Mouse (Mus musculus) kidney, postnatal 14 days (tissue): ENCODE results near the gene Tgtp2.
"Not testable (repeated sequence)": the region's sequence is repeated elsewhere in the genome, so short reads cannot be mapped to it uniquely, and the experiment has no call there.

Experiments
- DNase-seq: peaks from one replicate; pipeline ENCODE4 v3.0.0; 2022; ENCODE audit warnings: mixed read lengths

The Tgtp2 gene

DNA sequence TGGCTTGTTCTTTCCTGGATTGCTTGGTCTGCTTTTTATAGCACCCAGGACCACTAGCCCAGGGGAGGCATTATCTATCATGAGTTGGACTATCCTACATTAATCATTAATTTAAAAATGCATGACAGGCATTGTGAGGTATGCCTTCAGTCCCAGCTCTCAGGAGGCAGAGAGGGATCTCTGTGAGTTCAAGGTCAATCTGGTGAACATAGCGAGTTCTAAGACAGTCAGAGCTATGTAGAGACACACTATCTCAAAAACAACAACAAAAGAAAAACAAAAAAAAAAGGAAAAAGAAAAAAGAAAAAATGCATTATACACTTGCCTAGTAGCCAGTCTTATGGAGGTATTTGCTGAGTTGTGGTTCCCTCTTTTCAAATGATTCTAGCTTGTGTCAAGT lies 20.4 kb upstream of the Tgtp2 start:
- DNase-seq = no peak

- no peak for DNase-seq
These were observed 19.8 kb upstream of the Tgtp2 start for GRCm38 (mm10) chr11:49083808-49084207.

DNA sequence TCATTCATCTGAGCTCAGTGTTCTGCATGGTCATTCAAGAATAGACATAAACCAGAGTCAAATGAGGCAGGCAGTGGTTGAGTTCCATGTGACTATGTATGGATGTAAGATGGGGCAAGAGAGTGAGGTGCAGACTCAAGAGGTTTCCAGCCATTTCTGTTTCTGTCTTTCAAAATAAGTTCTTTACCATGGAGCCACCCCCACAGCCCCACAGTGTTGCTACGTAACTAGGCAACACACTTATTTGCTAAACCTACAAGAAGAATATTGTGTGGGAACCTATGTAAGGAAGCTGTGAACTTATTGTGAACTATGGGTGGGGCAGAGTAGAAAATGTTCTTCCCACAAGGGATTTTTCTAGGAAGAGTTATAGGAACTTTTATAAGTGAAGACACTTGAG lies 19.1 kb upstream of the Tgtp2 start:
- no peak for DNase-seq

DNA sequence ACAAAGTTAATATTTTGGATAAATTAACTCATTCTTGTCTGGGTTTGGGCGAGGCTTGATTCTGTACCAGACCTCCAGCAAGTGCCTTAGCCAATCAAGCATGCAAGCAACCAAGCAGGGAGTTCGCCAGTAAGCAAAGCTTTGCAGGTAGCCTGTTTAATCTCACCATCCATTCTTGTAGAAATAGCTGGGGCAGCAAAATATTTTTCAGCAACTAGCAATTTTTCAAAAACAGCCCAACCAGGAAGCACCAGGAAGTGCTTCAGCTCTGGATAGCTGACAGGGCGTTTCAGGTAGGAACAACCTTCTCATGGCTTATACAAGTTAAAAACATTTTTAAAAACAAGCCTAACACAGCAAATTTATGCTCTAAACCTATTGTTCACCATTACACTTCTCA lies 17.9 kb upstream of the Tgtp2 start:
- no peak for DNase-seq

- DNase-seq = no peak
These were observed 17.4 kb upstream of the Tgtp2 start for GRCm38 (mm10) chr11:49081356-49081755.

DNA sequence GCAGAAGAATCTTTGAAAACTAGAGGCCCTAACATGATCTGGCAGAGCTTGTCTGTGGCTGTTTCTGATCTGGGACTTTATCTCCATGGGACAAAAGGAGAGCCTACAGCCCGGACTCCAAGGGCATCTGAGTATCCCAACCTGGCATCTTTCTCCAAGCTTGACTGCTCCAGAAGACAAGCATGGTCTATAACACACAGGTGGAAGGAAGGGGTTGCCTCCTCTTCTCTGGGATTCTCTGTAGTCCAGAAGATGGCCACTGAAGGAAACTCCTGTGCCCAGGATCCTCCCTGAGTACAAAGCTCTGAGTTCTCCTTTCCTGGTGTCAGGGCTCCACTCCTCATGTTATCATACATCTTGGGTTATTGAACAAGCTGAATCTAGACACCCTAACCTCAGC lies 16.6 kb upstream of the Tgtp2 start:
- no peak for DNase-seq

DNA sequence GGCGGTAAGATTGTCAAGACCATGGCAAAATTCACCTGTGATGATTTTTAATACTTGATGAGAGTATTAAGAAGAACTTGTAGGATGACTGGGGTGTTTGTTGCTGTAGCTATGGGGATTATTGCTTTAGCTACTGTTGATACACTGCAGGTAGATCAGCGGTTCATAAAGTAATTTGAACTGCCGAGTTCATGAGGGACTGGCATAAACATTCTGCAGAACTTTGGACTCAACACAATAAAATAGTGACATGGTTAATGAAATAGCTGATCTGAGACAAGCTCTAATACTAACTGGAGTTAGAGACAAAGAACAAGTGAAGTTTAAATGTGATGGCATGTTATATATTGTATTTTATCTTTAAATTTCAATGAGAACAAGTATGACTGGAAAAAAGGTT lies 14.7 kb upstream of the Tgtp2 start:
- DNase-seq = no peak

DNA sequence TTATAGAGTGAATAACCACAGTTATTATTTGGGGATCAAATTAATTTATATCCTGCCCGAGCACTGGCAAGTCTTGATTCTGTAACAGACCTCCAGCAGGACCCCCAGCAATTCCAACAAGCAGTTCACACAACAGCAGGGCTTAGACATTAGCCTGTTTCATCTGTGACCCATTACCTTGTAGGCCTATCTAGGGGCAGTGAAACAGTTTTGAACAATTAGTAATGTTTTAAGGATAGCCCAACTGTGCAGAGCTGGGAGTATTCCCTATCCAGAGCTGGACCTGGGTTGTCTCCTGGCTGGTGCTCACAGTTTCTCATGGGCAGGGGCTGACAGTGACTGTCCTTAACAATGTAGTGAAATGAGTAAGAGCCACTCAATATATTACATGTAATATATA lies 13.0 kb upstream of the Tgtp2 start:
- DNase-seq = no peak

DNA sequence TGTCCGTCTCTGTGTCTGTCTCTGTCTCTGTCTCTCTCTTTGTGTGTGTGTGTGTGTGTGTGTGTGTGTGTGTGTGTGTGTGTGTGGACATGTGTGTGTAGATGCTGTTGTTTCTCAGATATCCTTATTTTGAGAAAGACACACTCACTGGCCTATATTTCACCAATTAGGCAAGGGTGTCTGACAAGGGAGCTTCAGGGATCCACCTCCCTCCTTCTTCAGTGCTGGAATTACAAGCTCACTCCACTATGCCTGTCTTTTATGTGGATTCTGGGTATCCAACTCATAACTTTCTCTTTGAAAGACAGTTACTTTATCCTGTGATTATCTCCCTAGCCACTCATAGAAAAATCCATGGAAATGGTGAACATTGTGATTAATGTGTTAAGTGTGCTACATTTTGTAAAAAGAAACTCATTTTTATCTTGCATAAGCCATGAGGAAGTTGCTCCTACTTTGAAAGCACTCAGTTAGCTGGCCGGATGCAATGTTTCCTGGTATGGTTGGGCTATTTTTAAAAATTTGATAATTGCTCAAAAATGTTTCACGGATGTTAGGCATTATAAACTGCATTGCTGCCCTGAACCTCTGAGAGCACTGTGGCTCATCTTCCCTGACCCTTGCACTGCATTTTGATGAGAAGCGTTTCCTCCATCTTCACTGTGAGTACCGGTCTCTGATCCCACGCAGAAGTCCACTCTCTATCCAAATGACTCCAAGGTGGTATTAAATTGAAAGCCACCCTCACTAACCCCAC lies 12.2 kb upstream of the Tgtp2 start, which contains the start of gene Ifi47:
Gene Ifi47, plus strand, starts transcription at position 587 of the 757 bp plus-strand sequence.
- DNase-seq = peak; percentile 59

DNA sequence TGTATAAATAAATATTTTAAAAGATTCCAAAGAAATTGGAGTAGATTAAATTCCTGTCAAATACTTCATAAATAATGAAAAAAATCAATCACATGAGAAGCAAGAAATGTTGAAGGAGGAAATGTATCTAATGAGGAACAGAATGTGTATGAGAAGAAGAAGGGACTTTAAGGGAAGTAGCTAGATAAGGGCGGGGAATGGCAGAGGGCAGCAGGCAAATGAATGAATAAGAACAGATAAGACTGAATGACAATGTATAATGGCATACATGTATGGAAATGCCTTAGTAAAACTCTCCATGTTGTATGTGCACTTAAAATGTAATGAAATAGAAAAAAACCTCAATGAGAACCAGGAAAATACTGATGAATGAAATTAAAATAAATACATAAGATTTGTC lies 4.4 kb upstream of the Tgtp2 start:
- DNase-seq = no peak

DNA sequence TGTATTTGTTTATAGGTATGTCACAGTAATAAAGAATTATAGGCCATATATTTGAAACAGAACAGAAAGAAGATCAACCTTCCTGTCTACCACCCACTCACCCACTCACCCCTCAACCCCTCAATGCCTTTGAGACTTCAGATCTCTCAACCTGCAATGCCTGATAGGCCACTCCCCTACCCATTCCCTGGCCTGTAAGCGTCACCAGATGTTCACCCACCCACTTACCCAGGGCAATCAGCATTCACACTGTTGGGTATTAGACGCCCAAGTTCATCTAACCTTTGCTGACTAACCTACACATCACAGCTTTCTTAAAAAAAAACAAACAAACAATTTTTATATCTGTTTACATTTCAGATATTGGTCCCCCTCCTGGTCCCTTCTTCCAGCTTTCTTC lies 2.1 kb downstream of the Tgtp2 start:
- DNase-seq = not testable (repeated sequence)

- not testable (repeated sequence) for DNase-seq
These were observed 3.9 kb downstream of the Tgtp2 start for GRCm38 (mm10) chr11:49060061-49060460.

DNA sequence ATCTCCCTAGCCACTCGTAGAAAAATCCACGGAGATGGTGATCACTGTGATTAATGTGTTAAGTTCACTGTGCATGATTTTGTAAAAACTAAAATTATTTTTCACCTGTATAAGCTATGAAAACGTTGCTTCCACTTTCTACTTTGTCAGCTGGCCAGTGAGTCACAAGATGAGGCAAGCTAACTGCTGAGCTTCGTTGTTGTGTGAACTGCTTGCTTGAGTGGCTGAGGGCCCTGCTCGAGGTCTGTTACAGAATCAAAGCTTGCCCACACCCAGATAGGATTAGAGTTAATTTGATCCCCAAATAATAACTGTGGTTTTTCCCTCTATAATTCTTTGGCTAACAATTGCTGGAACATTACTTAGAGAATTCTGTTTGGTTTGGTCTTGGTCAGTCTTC lies 12.1 kb downstream of the Tgtp2 start:
- DNase-seq = not testable (repeated sequence)

DNA sequence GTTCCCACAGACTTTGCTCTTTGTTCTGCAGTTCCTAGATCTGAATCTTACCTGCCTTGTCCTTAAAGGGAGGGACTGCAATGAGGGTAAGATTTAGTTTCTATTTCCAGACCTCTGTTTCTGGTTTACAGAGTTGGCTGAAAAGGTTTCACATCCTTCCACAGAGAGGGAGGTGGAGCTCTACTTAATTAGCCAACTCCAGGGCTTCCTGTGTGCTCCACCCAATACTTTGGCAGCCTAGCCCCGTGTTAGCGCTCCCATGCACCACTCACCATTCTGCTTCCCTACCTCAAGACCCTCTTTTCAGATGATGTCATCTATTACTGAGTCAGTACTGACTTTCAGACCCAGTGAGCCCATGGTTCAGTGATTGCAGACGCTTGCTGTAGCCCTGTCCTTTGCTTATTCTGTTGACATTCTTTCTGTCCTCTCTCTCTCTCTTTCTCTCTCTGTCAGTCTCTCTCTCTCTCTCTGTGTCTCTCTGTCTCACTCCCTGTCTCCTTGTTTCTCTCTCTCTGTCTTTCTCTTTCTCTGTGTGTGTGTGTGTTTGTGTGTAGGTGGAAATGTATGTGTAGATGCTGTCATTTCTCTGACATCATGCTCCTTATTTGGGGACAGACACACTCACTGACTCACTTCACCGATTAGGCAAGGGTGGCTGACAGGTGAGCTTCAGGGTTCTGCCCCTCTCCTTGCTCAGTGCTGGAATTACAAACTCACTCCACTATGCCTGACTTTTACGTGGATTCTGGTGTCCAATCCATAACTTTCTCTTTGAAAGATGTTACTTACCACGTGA lies 12.7 kb downstream of the Tgtp2 start, which contains the start of gene 9930111J21Rik2:
Gene 9930111J21Rik2, minus strand, starts transcription at position 150 of the 799 bp plus-strand sequence.
- not testable (repeated sequence) for DNase-seq

- DNase-seq = not testable (repeated sequence)
These were observed 13.9 kb downstream of the Tgtp2 start for GRCm38 (mm10) chr11:49050064-49050463.

DNA sequence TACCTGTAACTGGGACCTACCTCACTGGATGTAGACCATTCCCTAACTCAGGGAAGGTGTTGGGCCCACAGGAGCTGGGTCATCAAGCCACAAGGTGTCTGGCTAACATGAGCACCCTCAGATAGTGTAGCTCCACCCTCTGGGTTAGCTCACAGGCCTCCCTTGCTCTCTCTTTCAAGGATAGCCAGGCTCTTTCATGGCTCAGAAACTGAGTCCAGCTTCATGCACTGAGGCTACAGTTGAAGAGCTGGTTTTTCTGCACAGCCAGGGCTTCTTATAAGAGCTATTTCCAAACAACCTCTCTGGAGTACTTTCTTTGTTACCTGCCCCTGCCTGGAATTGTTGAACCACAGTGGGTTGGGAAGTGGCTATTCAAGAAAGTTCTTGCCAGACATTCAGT lies 51.9 kb downstream of the Tgtp2 start:
- not testable (repeated sequence) for DNase-seq
